Mouse (Mus musculus) myocyte (in vitro differentiated cells): Measurements from ENCODE around the gene Akr1a1.

Experiments
- POLR2A ChIP-seq: IDR thresholded peaks from one replicate; pipeline ENCODE4 v1.6.1; 2011; ENCODE audit warnings: low read depth, mild to moderate bottlenecking, control low read depth, moderate library complexity; ENCODE audit not compliant: insufficient read length
- SRF ChIP-seq: IDR thresholded peaks from one replicate; pipeline ENCODE4 v1.6.1; 2011; ENCODE audit warnings: low read depth; ENCODE audit not compliant: control insufficient read depth, insufficient read length

GRCm38 (mm10) chr4:116644326-116644725 lies 7.2 kb downstream of the Akr1a1 start:
- TF ChIP-seq POLR2A: no peak
- no peak for TF ChIP-seq SRF
